Mouse (Mus musculus) MEL (cell line): Measurements from ENCODE around the gene Ndrg3. TPM values are rescaled to one million over a fixed set of nuclear protein-coding genes. Genes with fewer than 3 reads are reported as not detected.

ENCODE experiments used
- DNase-seq: peaks from one replicate; pipeline ENCODE4 v3.0.0; 2011; ENCODE audit warnings: low read depth, low spot score
- H3K27ac ChIP-seq: 2 replicates; pipeline ENCODE4 v1.5.1; 2012; ENCODE audit warnings: low read depth, mild to moderate bottlenecking, control low read depth, low read length, moderate library complexity; ENCODE audit not compliant: control insufficient read depth
- H3K27me3 ChIP-seq, 2 experiments: fragments of 150-350 bp in 1 of 2; sonication (generic) in 1 of 2; 2 replicates each; pipeline ENCODE4 v1.6.1; 2012; ENCODE audit warnings: low read length in 2 of 2, mild to moderate bottlenecking in 2 of 2, improper control_type of control experiment in 1 of 2, moderate library complexity in 1 of 2; ENCODE audit not compliant: insufficient read depth in 2 of 2, control insufficient read depth in 1 of 2
- H3K36me3 ChIP-seq, 2 experiments: 2 replicates each; pipeline ENCODE4 v1.6.1; 2012 to 2014; ENCODE audit warnings: low read length in 2 of 2, improper control_type of control experiment in 1 of 2, inconsistent platforms in 1 of 2, mild to moderate bottlenecking in 1 of 2; ENCODE audit not compliant: insufficient read depth in 2 of 2, control insufficient read depth in 1 of 2
- H3K4me1 ChIP-seq, 2 experiments: fragments of 150-350 bp in 1 of 2; sonication (generic) in 1 of 2; 2 replicates each; pipeline ENCODE4 v1.6.1; 2012; ENCODE audit warnings: low read length in 2 of 2, improper control_type of control experiment in 1 of 2, mild to moderate bottlenecking in 1 of 2; ENCODE audit not compliant: insufficient read depth in 2 of 2, control insufficient read depth in 1 of 2
- H3K4me3 ChIP-seq, 2 experiments: fragments of 150-350 bp in 1 of 2; sonication (generic) in 1 of 2; 2 replicates each; pipeline ENCODE4 v1.5.1; 2012; ENCODE audit warnings: low read depth in 2 of 2, low read length in 2 of 2, mild to moderate bottlenecking in 2 of 2, moderate library complexity in 2 of 2, control low read depth in 1 of 2, improper control_type of control experiment in 1 of 2; ENCODE audit not compliant: control insufficient read depth in 1 of 2, insufficient read depth in 1 of 2
- H3K79me2 ChIP-seq: 2 replicates; pipeline ENCODE4 v1.6.1; 2012; ENCODE audit warnings: mild to moderate bottlenecking, low read length, moderate library complexity; ENCODE audit not compliant: control insufficient read depth, poor library complexity, insufficient read depth
- H3K9ac ChIP-seq: 2 replicates; pipeline ENCODE4 v1.6.1; 2012; ENCODE audit warnings: low read depth, mild to moderate bottlenecking, control low read depth, low read length, moderate library complexity; ENCODE audit not compliant: control insufficient read depth, poor library complexity, severe bottlenecking
- H3K9me3 ChIP-seq: fragments of 150-350 bp; sonication (generic); replicated peaks from 2 replicates; pipeline ENCODE4 v1.6.1; 2012; ENCODE audit warnings: mild to moderate bottlenecking, low read length, improper control_type of control experiment, moderate library complexity; ENCODE audit not compliant: insufficient read depth
- BHLHE40 ChIP-seq: IDR thresholded peaks from 2 replicates; pipeline ENCODE4 v1.6.1; 2012; ENCODE audit warnings: low read depth, mild to moderate bottlenecking, inconsistent platforms, low read length, improper control_type of control experiment, borderline replicate concordance
- CHD1 ChIP-seq: IDR thresholded peaks from 2 replicates; pipeline ENCODE4 v1.6.1; 2012; ENCODE audit warnings: low read depth, mild to moderate bottlenecking, inconsistent platforms, low read length, improper control_type of control experiment
- CHD2 ChIP-seq: IDR thresholded peaks from 2 replicates; pipeline ENCODE4 v1.6.1; 2011; ENCODE audit warnings: low read length, improper control_type of control experiment
- CTCF ChIP-seq, 3 experiments: IDR thresholded peaks in 2 of 3; conservative IDR thresholded peaks in 1 of 3; 2 replicates each; pipeline ENCODE4 v1.5.1; 2011 to 2012; ENCODE audit warnings: low read length in 3 of 3, low read depth in 2 of 3, mild to moderate bottlenecking in 2 of 3, improper control_type of control experiment in 1 of 3, inconsistent platforms in 1 of 3, mixed read lengths in 1 of 3, moderate library complexity in 1 of 3; ENCODE audit not compliant: control insufficient read depth in 1 of 3, insufficient read depth in 1 of 3, poor library complexity in 1 of 3, severe bottlenecking in 1 of 3
- EP300 ChIP-seq, 2 experiments: IDR thresholded peaks; 2 replicates each; pipeline ENCODE4 v1.6.1; 2011; ENCODE audit warnings: improper control_type of control experiment in 2 of 2, low read length in 2 of 2, low read depth in 1 of 2, mild to moderate bottlenecking in 1 of 2
- ETS1 ChIP-seq: IDR thresholded peaks from 2 replicates; pipeline ENCODE4 v1.6.1; 2012; ENCODE audit warnings: low read depth, mild to moderate bottlenecking, inconsistent platforms, low read length, improper control_type of control experiment, moderate library complexity
- GABPA ChIP-seq: IDR thresholded peaks from 2 replicates; pipeline ENCODE4 v1.6.1; 2012; ENCODE audit warnings: low read depth, mild to moderate bottlenecking, inconsistent platforms, low read length, improper control_type of control experiment, moderate library complexity
- HCFC1 ChIP-seq: IDR thresholded peaks from 2 replicates; pipeline ENCODE4 v1.6.1; 2012; ENCODE audit warnings: low read depth, mild to moderate bottlenecking, inconsistent platforms, low read length, improper control_type of control experiment, moderate library complexity
- JUND ChIP-seq: IDR thresholded peaks from 2 replicates; pipeline ENCODE4 v1.6.1; 2011; ENCODE audit warnings: low read depth, mild to moderate bottlenecking, improper control_type of control experiment, low read length
- MAX ChIP-seq: IDR thresholded peaks from 2 replicates; pipeline ENCODE4 v1.6.1; 2011; ENCODE audit warnings: low read length, improper control_type of control experiment
- MYB ChIP-seq: IDR thresholded peaks from 2 replicates; pipeline ENCODE4 v1.6.1; 2011; ENCODE audit warnings: mild to moderate bottlenecking, low read depth, low read length, improper control_type of control experiment
- NELFE ChIP-seq: IDR thresholded peaks from 2 replicates; pipeline ENCODE4 v1.6.1; 2011; ENCODE audit warnings: low read depth, low read length, improper control_type of control experiment
- NRF1 ChIP-seq: IDR thresholded peaks from 2 replicates; pipeline ENCODE4 v1.6.1; 2014; ENCODE audit warnings: low read depth, mild to moderate bottlenecking, inconsistent platforms, low read length, improper control_type of control experiment, moderate library complexity; ENCODE audit not compliant: poor library complexity, insufficient read depth, severe bottlenecking
- POLR2A ChIP-seq, 2 experiments: IDR thresholded peaks; 2 replicates each; pipeline ENCODE4 v1.6.1; 2011 to 2012; ENCODE audit warnings: low read length in 2 of 2, mild to moderate bottlenecking in 2 of 2, control low read depth in 1 of 2, improper control_type of control experiment in 1 of 2, low read depth in 1 of 2, moderate library complexity in 1 of 2; ENCODE audit not compliant: control insufficient read depth in 1 of 2, insufficient read depth in 1 of 2, poor library complexity in 1 of 2
- POLR2AphosphoS2 ChIP-seq: IDR thresholded peaks from 2 replicates; pipeline ENCODE4 v1.6.1; 2011; ENCODE audit warnings: low read length, improper control_type of control experiment
- RAD21 ChIP-seq: IDR thresholded peaks from 2 replicates; pipeline ENCODE4 v1.6.1; 2011; ENCODE audit warnings: mild to moderate bottlenecking, low read depth, low read length, improper control_type of control experiment
- SIN3A ChIP-seq: IDR thresholded peaks from 2 replicates; pipeline ENCODE4 v1.6.1; 2012; ENCODE audit warnings: low read length, improper control_type of control experiment, inconsistent platforms
- TCF12 ChIP-seq: IDR thresholded peaks from 2 replicates; pipeline ENCODE4 v1.6.1; 2014; ENCODE audit warnings: low read depth, mild to moderate bottlenecking, inconsistent platforms, low read length, improper control_type of control experiment, moderate library complexity
- USF1 ChIP-seq: IDR thresholded peaks from 2 replicates; pipeline ENCODE4 v1.6.1; 2014; ENCODE audit warnings: low read depth, mild to moderate bottlenecking, inconsistent platforms, low read length, improper control_type of control experiment, moderate library complexity
- ZKSCAN1 ChIP-seq: IDR thresholded peaks from 2 replicates; pipeline ENCODE4 v1.6.1; 2012; ENCODE audit warnings: low read depth, mild to moderate bottlenecking, inconsistent platforms, low read length, improper control_type of control experiment, moderate library complexity
- ZMIZ1 ChIP-seq: IDR thresholded peaks from 2 replicates; pipeline ENCODE4 v1.6.1; 2012; ENCODE audit warnings: low read depth, mild to moderate bottlenecking, inconsistent platforms, low read length, improper control_type of control experiment, moderate library complexity
- ZNF384 ChIP-seq: IDR thresholded peaks from 2 replicates; pipeline ENCODE4 v1.6.1; 2012; ENCODE audit warnings: low read depth, mild to moderate bottlenecking, inconsistent platforms, low read length, improper control_type of control experiment
- polyA plus RNA-seq, 2 experiments: library from polyadenylated mRNA; stranded (reverse) in 1 of 2; unstranded in 1 of 2; fragments of >175 nt in 1 of 2; fragments of >200 nt in 1 of 2; gene quantifications; 2 replicates each; pipeline versions ENCODE4 v1.2.1 to v1.2.4; 2012; ENCODE audit warnings: low replicate concordance in 2 of 2, low read depth in 1 of 2; ENCODE audit not compliant: insufficient read length in 2 of 2, insufficient read depth in 1 of 2, missing spikeins in 1 of 2
- total RNA-seq: library from RNA; depleted of rRNA; stranded (reverse); fragments of 300-350 nt; gene quantifications from 2 replicates; pipeline ENCODE4 v1.2.3, GENCODE M21; 2012; rRNA removed

The Ndrg3 gene
- total and polyA plus RNA-seq, 3 experiments: 19.0 to 39.6 TPM; not detected in 1

DNA sequence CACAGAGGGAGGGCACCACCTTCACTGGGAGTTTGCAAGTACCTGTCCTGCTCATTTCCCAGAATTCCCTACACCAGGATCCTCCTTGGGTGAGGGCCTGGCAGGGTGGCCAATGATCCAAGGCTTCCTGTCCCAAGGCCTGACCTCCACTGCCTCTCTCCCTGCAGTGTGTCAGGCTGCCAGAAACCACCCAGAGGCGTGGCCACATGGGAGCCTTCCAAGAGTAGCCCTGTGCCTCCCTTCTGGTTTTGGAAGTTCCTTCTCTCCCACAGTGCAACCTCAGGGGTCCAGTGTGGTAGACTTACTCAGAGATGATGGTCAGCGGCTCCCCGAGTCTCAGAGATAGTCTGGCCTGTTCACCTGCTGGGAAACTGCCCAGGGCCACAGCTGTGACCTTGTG, 112.3 kb downstream of the Ndrg3 start:
- no peaks in the 10 kb centered on the region for H3K27me3 ChIP-seq
- H3K9me3 ChIP-seq: no peaks in the 10 kb centered on the region
- H3K79me2 ChIP-seq: no peaks in the 10 kb centered on the region
- DNase-seq: no peak
- peaks cover 2 to 13% of the 10 kb centered on the region in 2 experiments; a peak in 3 of 4 replicates for H3K4me1 ChIP-seq
- H3K36me3 ChIP-seq: peaks cover 0 to 3% of the 10 kb centered on the region in 2 experiments; a peak in 2 of 4 replicates
- no peak overlapping the region for H3K27ac ChIP-seq
- H3K9ac ChIP-seq: no peak overlapping the region
- no peak for TF ChIP-seq TCF12
- TF ChIP-seq BHLHE40: no peak
- no peak for TF ChIP-seq POLR2A (IDR thresholded peaks at IDR 0.05; ENCODE audit: control insufficient read depth in 1 of 2, insufficient read depth in 1 of 2, low read depth in 1 of 2, low read length in 2 of 2, poor library complexity in 1 of 2)
- TF ChIP-seq RAD21: no peak
- TF ChIP-seq, all 39 proteins: peak for 0
- no peak overlapping the region for H3K4me3 ChIP-seq

- no peaks in the 10 kb centered on the region for H3K79me2 ChIP-seq
- DNase-seq: no peak
Observed at GRCm38 (mm10) chr2:156877726-156878125, 114.1 kb downstream of the Ndrg3 start.

More at GRCm38 (mm10) chr2:156877726-156878125, 114.1 kb downstream of the Ndrg3 start:
- TF ChIP-seq CTCF (IDR thresholded peaks at IDR 0.05 in 2 of 3, conservative IDR thresholded peaks at IDR 0.05 in 1 of 3; ENCODE audit: control insufficient read depth in 1 of 3, insufficient read depth in 1 of 3, low read depth in 2 of 3, low read length in 3 of 3, poor library complexity in 1 of 3, severe bottlenecking in 1 of 3): no peak
- TF ChIP-seq MAX: no peak
- no peak for TF ChIP-seq SIN3A
- TF ChIP-seq EP300 (IDR thresholded peaks at IDR 0.05; ENCODE audit: low read depth in 1 of 2, low read length in 2 of 2): no peak
- no peak for TF ChIP-seq ZNF384
- no peak for TF ChIP-seq ZMIZ1
- no peak for TF ChIP-seq MYB
- no peak for TF ChIP-seq POLR2AphosphoS2
- TF ChIP-seq JUND: no peak
- no peak for TF ChIP-seq GABPA
- no peak for TF ChIP-seq NELFE
- no peak for TF ChIP-seq ETS1
- TF ChIP-seq ZKSCAN1: no peak
- no peak for TF ChIP-seq HCFC1
- no peak for TF ChIP-seq TCF12
- TF ChIP-seq CHD1: no peak
- TF ChIP-seq USF1: no peak
- TF ChIP-seq CHD2: no peak
- no peak for TF ChIP-seq NRF1
- TF ChIP-seq, all 39 proteins: peak for 0
- Histone ChIP-seq H3K4me3 (no peak overlapping the region), H3K27me3 (no peaks in the 10 kb centered on the region), H3K27ac (no peak overlapping the region), H3K9me3 (no peaks in the 10 kb centered on the region), H3K9ac (no peak overlapping the region), H3K36me3 (0 out of 4 replicates have a peak, but pooled peaks cover 0 to 2% of the 10 kb centered on the region in 2 experiments), H3K4me1 (peaks cover under 1 to 7% of the 10 kb centered on the region in 2 experiments; a peak in 3 of 4 replicates)

Other genes with a start within 250 kb of the Ndrg3 start
- 1.2 and 2.8 TPM in 2 replicates for gene Myl9, start 216.6 kb downstream of the Ndrg3 start, total RNA-seq
- 1 to 10 TPM in 1 of 2 experiments, not detected in 1; 1.3 TPM for gene Myl9, start 216.6 kb downstream of the Ndrg3 start, polyA plus RNA-seq
- gene Tgif2, start 152.0 kb downstream of the Ndrg3 start, total RNA-seq: 15.2 and 16.9 TPM in 2 replicates
- 10 to 100 TPM in 1 of 2 experiments, not detected in 1; 43.3 TPM for gene Tgif2, start 152.0 kb downstream of the Ndrg3 start, polyA plus RNA-seq
- 0.23 TPM in 1 of 2 replicates, not detected in the other for gene 4930518I15Rik, start 134.1 kb downstream of the Ndrg3 start, total RNA-seq
- gene 4930518I15Rik, start 134.1 kb downstream of the Ndrg3 start, polyA plus RNA-seq: under 1 TPM in 1 of 2 experiments, not detected in 1; 0.60 TPM
- gene Rab5if, start 128.9 kb downstream of the Ndrg3 start, total RNA-seq: 211 and 226 TPM in 2 replicates
- 100 to 1,000 TPM; 263 to 315 TPM for gene Rab5if, start 128.9 kb downstream of the Ndrg3 start, polyA plus RNA-seq
- gene Sla2, start 104.9 kb downstream of the Ndrg3 start, total RNA-seq: 7.7 and 9.0 TPM in 2 replicates
- under 1 TPM in 1 of 2 experiments, not detected in 1; 0.40 TPM for gene Sla2, start 104.9 kb downstream of the Ndrg3 start, polyA plus RNA-seq
- 27.1 and 29.3 TPM in 2 replicates for gene Dsn1, start 15.1 kb upstream of the Ndrg3 start, total RNA-seq
- 10 to 100 TPM in 1 of 2 experiments, not detected in 1; 33.2 TPM for gene Dsn1, start 15.1 kb upstream of the Ndrg3 start, polyA plus RNA-seq
- 0.20 and 0.50 TPM in 2 replicates for gene Soga1, start 87.2 kb upstream of the Ndrg3 start, total RNA-seq
- 1 to 10 TPM in 1 of 2 experiments, not detected in 1; 2.0 TPM for gene Soga1, start 87.2 kb upstream of the Ndrg3 start, polyA plus RNA-seq
- gene Tldc2, start 95.0 kb upstream of the Ndrg3 start, total RNA-seq: not detected in 2 replicates
- gene Tldc2, start 95.0 kb upstream of the Ndrg3 start, polyA plus RNA-seq: not detected
- gene Samhd1, start 143.2 kb upstream of the Ndrg3 start, total RNA-seq: 15.7 and 19.7 TPM in 2 replicates
- gene Samhd1, start 143.2 kb upstream of the Ndrg3 start, polyA plus RNA-seq: 10 to 100 TPM; 50.5 to 76.8 TPM
- gene Rbl1, start 212.5 kb upstream of the Ndrg3 start, total RNA-seq: 14.8 and 17.8 TPM in 2 replicates
- gene Rbl1, start 212.5 kb upstream of the Ndrg3 start, polyA plus RNA-seq: 10 to 100 TPM in 1 of 2 experiments, not detected in 1; 18.1 TPM